Mouse (Mus musculus) CD4-positive, CD25-positive, alpha-beta regulatory T cell, adult 4 months (primary cell): Measurements from ENCODE around the gene Asb16. TPM values are rescaled to one million over a fixed set of nuclear protein-coding genes. Genes with fewer than 3 reads are reported as not detected.
A peak's percentile ranks its signal among the peaks of the same experiment; 100 is the strongest.

Source experiments
- ATAC-seq: one replicate; pipeline ENCODE4 v1.8.0; 2017
- polyA plus RNA-seq, 2 experiments: library from polyadenylated mRNA; unstranded; fragments of 100-300 nt; shearing (Covaris generic); gene quantifications; one replicate each; pipeline ENCODE4 v1.2.1; 2017

The Asb16 gene
- polyA plus RNA-seq, 2 experiments from 2014 or later, result not detected

DNA sequence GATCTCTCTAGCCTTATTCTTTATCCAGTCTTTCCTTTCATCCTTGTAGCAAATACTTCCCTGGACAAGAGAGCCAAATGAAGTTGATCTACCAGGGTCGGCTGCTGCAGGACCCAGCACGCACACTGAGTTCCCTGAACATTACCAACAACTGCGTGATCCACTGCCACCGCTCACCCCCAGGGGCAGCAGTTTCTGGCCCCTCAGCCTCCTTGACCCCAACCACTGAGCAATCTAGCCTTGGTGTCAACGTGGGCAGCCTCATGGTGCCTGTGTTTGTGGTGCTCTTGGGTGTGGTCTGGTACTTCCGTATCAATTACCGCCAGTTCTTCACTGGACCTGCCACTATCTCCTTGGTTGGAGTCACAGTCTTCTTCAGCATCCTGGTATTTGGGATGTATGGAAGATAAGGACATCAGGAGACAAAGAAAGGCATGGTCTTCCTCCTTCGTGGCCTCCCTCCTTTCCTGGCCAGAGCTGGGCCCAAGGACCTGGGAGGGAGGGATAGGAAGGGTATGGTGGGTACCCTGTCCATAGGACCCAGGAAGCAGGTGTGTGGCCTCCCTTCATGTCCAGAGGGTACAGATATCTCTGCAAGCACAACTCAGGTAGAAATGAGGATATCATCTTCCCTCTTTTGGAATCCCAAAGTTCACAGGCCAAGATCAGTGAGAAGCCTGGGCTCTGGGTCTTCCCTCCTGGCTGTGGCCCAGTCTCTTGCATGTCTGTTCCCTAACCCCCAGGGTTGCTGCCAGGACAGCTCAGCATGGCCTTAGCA lies 19.7 kb downstream of the Asb16 start:
- no peak for ATAC-seq

DNA sequence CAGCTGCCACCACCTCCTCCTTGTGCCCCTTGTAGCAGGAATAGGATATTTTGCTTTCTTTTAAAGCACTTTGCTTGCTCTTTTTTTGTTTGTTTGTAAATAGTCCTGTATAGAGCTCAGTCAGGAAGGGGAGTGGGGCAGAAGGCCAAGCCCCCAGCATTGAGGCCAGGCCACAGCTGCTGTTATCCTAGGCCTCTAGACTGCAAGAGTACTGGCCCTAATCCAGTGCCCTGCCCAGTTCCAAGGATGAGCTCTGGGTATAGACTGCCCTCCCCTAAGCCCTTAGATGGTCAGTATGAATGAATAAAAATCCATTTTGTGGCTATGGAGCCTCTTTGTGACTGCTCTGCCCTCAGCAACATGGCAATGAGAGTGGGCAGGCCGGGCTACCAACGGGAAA lies 20.4 kb downstream of the Asb16 start:
- no peak for ATAC-seq

DNA sequence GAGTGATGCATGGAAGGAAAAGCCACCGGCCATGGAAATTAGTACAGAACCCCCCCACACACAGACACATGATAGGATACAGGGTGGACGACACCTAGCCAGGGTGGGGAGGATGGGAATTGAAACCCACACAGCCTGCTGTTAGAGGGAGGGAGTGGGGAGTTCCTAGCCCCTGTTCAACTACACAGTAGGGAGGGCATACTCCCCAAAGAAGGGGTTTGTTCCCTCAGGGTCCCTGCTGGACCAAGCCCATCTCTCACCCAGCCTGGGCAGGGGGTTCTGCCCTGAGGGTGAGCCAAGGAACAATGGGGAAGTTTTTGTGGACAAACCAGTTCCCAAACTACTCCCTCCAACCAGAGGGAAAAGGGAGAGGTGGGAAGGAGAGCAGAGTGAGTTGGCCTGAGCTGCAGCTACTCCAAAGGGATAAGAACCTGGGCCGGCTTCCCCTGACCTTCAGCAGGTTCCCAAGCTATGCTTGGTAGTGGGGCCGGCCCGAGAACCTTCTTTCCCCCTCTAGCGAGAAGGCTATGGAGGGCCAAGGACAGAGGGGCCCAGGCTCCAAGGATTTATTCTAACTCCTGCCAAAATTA lies 21.1 kb downstream of the Asb16 start:
- ATAC-seq, result no peak

DNA sequence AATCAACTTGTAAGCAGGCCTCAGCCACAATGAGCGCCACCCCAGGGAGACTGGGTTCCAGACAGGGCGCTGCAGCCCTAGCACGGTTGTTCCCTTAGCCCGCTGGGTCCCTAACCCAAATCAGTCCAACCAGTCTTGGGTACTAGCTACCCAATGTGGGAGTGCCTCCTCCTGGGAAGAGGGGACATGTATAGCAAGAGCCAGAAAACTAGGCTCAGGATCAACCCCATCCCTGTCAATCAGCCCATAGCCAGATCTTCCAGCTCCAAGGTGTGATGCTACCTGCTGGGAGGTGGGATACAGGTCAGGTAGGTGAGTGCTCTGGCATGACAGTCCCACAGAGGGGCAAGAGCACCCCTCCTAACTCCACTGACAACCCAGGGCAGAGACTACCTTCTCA lies 21.6 kb downstream of the Asb16 start:
- ATAC-seq, result no peak

DNA sequence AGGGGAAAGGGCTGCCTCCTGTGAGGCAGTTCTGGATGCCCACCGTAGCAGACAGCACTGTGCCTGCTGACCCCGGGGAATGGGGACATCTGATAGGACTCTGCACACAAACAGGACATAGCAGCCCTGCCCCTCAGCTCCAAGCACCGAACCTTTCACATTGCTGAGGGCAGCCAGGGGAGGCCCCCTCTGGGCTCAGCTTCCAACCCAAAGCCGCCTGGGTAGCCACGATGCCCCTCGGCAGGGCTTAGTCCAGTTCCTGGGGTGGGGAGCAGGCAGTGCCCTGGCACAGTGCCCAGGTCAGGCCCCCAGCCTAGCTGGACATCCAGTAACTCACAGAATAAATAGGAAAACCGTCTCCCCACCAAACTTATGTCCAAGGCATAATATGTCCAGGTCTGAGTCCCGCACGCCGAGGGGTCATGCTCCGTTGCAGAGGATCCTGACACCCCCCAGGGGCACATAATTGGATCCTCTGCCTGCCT lies 22.6 kb downstream of the Asb16 start:
- no peak for ATAC-seq

DNA sequence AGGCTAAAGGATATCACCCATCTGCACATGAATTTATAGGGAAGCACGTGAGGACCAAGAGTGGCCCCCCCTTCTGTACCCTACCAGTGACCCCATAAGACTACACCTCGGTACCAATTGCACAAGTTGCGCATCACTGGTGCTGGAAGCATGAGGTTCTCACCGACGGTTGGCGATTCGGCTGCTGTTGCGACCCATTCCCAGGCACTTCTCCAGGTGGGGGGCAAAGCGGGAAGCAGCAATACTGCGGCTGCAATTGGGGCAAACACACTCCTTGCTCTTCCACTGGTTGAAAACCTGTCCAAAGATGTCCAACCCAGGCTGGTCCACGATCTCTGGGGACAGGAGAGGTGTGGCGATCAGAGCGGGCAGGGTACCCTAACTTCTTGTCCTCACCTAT lies 25.4 kb downstream of the Asb16 start:
- ATAC-seq, result no peak

DNA sequence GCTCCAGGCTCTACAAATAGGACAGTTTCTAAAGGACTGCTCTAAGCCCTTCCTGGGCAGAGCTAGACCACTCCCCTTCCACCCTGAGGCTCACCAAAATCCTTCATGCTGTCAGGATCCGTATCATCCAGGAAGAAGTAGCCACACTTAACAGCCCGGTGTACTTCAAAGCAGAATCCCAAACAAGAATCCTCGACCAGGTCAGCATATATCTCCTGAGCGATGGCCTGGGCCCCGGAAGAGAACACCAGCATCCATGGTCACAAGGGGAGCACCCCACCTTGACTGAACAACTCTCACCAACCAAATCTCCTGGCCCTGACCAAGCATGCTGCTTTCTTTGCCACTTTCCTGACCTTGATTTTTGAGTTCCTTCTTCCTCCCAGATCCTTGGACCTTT lies 25.9 kb downstream of the Asb16 start:
- ATAC-seq, result no peak

DNA sequence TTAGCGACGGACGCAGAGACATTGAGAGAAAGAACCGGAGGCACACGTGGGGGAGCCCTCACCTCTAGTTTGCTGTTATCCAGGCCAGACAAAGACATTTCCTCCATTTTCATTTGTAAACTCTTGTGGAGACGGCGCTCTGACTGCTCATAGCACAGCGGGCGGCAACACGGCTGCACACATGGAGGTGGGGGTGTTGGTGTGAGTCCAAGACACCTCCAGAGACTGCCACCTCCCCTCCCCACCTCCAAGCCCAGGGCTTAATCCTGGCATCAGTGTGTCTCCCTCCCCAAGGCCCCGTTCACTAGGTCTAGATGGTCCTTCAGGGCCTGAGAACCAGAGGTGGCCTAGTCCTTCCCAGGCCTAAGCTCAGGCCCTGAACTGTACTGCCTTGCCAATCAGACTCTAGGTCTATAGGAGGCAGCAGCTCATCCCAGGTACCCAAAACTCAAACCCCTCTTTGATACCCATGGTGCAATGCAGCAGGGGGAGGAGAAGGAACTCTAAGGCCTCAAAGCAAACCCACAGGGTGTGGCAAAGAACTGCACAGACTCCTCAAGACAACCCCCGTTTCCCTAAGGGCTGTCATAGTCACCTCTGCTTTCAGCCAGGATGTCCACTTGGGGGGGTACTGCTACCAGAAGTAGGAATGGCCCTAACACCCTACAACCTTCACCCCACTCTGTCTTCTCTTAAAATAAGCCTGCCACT lies 26.5 kb downstream of the Asb16 start:
- ATAC-seq, result peak; percentile 50

DNA sequence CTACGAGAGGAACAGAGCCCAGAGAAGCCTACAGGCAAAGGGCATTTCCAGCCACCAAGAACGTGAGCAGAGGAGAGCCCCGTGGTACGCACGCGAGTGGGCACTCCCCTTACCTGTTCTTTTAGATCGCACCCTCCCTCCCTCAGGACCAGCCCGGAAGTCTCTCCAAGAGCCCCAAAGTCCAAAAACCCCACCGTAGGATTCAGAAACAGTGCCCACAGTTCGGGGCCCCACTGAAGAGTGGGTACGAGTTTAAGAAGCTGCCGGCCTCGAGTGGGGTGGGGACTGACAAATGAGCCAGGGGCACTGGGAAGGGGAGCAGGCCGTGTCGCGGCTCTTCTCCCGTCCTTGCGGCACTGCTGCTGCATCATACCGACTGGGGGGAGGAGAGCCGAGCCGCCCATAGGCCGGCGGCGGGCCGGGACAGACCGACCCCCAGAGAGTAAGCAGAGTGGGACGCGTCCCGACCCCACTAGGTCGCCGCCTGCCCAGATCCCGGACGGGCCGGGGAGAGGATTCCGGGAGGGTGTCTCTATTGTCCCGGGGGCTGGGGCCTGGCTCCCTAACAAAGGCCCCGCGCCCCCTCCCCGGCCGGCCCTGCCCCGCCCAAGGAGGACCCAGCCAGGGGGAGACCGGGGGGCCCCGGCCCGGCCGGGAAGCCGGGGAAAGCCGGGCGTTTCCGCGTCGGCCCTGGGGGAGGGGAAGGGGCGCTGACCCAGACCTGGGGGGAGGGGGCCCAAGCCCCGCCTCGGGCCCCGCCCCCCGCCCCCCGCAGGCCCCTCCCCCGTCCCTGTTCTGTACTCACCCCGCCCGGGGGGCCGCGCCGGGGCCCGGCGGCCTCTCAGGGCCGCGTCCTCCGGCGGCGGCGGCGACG lies 27.3 kb downstream of the Asb16 start:
- ATAC-seq, result peak; percentile 18

DNA sequence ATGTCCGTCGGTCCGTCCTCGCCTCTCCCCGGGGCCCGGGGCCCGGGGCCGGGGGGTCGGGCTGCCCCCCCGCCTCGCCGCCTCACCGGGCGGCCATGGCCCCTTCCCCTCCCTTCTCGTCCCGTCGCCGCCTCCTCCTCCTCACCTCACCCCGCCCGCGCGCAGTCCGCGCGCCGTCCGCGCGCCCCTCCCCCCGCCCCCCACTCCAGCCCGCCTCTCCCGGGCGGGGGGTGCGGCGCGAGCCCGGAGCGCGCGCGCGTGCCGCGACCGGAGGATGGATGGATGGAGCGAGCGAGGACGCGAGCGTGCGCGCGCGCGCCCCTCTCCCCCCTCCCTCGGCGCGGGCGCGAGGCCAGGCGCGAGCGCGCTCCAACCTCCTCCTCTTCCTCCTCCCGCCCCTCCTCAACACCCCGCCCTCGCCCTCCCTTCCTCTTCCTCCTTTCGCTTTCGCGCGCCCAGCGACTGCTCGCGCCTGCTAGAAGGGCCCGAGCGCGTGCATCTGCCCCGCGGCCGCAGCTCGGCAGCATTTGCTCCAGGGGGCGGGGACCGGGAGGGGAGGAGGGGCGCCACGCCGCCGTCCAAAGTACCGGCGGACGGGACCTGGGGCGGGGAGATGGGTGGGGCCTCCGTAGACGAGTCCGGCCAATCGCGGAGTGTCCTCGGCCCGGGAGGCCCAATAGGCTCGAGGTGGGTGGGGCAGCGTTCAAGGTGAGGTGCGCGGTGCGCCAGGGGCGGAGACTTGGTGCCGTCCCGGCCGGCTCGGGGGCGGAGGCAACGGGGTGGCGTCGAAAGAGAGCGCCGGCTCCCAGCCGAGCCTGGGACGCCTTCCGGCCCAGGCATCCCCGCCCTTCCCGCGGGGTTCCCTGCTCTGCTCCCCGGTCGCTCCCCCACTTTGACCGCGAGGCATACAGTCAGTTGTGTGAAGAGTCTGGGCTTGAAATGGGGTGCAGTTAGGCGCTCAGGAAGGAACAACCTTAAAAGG lies 28.2 kb downstream of the Asb16 start, which contains the start of gene Atxn7l3:
Atxn7l3 (minus strand) TSS at position 141 of the 982 bp plus-strand sequence.
- peak; percentile 79 for ATAC-seq

DNA sequence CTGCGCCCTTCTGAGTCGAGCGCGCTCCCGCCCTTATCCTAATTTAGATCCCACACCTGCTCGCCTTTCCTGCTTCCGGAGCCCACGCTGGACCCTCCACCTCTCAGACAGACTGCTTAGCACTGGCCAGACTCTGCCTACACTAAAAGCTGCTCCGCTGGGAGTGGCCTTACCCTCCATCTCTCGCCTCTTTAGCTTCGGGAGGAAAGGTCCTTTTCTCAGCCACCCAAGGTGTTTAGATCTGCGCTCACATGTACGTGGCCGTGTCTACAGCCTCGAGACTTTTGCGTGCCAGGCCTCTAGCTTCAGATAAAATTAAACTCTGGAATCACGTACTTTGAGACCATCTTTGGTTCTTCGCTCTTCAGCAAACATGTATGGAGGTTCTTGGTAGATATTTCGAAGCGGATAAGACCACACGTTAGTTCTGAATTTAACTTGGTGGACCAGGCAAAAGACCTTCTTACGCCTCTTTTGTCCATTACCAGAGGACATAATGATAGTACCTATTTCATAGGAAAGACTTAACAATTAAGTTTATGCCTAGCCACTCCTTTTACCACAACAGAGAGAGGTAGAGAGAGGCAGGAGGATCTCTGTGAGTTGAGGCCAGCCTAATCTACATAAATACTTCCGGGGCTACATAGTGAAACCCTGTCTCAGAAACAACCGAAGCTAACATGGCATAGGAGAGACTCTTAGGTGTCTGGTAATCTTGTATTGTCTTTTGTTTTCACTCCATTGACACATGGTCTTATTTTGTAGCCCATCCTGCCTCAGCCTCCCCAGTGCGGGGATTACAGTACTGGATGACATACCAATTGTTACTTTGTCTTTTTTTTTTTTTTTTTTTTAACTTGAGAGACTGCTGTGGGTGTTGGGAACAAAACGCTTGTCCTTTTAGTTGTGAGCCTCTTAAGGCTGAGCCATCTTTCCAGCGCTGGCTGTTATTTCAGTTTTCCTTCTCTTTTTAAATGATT lies 29.3 kb downstream of the Asb16 start:
- ATAC-seq, result peak; percentile 42

DNA sequence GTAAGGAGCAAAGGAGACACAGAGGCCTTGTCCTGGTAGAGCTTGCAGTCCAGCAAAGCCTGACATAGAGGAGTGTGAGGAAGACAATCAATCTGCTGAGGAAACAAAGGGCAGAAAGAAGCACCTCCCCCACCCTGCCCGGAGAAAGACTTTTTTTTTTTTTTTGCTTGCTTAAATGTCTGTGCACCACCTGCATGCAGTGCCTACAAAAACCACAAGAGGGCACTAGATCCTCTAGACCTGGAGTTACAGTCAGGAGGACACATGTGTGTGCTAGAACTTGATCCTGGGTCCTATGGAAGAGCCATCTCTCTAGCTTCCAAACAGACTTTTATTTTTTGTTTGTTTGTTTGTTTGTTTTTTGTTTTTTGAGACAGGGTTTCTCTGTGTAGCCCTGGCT lies 31.3 kb downstream of the Asb16 start:
- ATAC-seq, result no peak

DNA sequence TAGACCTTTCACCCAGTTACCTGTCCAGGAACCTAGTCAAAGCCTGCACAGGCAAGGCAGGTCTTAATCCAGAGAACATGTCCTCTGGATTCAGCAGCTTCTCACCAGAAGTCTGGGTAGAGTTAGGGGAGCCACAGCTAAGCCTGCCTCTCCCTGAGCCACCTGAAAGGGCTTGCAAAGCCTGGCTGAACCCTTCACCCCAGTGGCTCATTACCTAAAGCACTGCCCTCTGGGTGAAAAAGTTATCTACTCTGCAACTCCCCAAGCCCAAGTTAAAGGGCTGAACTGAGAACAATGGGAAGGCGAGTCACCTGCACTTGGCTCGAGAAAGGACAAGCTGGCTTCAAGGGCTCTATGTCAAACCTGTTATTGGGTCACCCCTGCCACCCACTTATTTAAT lies 35.6 kb downstream of the Asb16 start:
- ATAC-seq, result no peak

DNA sequence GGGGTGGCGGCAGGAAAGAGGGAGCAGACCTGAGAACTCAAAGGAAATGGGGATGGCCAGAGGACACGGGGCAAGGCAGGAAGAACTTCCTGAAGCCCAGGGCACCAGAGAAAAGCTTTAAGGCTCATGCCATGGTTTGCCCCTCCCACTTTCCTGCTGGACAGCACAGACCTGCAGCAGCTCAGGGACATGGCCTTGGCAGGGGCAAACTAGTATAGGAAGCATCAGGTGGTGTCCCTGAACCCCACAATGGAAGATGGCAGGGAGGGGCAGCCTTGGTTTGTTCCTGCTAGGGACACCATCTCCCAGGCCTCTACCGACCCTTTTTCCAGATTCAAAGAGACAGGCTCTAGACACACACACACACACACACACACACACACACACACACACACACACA lies 36.8 kb downstream of the Asb16 start:
- ATAC-seq, result no peak

DNA sequence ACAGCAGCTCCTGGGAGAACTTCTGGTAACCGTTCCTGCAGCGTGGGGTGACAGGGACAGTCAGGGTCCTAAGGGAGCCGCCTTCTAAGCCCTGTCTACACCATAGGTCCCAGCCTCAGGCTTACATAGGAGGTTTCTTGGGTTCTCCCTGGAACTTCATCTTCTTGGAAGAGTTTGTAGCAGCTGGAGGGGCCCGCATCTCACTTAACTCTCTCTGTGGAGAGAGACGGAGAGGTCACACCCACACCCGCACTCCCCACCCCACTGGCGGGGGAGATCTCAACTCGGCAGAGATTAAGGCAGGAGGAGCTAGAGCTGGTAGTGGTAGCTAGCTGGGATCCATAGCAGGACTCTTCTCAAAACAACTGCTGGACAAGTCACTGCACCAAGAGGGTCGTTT lies 39.6 kb downstream of the Asb16 start:
- ATAC-seq, result no peak

DNA sequence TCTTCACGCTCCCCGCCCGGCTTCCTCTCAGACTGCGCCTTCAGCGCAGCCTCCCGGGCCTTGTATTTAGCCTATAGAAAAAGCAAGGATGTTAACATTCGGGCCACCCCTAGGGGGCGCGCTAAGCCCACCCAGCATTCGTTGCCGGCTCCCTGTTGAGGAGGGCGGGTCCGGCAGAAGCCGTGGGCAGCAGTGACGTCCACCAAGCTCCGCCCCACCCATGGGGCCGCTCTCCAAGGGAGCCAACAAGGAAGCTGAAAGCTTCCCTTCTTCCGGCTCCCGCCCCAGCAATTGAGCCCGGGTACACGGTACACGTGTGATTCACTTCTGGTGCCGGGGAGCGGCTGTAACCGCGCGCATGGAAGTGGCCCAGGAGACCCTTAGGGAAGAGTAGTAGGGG lies 40.4 kb downstream of the Asb16 start:
- ATAC-seq, result peak; percentile 98

DNA sequence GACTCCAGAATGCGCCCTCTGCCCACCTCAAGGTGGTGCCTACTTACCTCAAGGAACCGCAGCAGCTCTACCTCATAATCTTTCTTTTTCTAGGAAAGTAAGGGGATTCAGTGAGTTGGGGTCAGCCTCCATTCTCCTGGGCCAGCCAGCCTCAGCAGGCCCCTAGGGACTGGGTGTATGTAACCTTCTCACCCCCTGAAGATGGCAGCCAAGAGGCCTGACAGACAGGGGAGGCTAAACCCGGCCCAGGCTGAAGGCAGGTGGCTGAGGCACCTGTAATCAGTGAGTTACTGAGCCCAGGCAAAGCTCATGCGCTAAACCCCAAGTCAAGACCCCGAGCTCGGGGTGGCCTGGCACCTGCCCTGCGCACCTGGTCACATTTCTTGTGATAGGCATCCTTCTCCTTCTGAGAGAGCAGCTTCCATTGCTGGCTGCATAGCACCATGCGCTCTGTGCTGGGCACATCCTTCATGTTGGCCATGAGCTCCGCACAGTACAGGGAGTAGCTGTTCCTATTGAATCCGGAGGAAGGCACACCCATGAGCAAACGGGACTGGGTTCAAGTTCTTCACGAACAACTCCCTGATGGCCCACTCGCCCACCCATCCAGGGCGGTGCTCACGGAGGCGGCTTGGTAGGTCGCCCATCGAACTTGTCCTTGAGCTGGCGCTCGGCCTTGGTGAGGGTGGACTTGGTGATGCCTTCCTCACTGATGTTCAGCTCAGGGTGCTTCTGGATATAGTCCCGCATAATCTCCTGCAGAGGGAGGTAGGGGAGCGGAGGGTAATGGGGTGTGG lies 41.5 kb downstream of the Asb16 start:
- ATAC-seq, result no peak

DNA sequence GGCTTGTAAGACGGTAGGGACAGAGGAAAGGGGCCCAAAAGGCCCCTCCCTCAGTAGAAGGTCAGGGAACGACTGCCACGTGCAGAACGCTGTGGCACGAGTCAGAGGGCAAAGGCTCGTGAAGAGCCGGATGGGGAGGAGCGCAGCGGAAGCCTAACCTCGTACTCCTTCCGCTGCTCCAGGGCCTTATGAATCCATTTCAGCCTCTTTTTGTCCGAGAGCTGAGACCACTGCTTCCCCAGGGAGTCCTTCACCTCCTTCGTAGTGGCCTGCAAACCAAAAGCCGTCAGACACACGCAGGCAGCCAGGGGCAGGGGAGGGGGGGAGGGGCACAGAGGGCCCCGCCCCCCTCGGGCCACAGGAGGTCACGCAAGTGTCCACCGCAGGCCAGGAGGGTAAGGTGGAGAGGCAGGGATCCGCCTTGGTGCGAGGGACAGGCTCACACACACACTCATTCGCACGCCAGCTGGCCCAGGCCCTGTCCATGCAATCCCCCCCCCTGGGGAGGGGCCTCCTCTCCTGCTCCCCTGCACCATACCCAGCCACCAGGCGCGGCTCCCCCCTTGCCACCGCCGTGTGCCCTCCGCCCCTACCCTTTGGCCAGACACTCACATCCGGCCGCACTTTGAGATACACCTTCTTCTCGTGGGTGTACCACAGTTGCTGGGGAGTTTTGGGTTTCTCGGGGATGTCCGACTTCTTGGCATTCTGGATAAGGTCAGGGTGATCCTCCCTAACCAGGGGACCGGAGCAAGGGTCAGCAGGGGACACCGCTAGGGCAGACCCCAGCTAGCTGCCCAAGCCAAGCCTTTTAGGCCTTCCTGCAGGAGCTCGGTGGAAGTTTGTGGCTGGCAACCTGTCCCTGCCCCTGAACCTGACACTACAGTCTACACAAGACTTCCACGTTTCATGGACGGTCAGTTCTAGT lies 42.5 kb downstream of the Asb16 start:
- ATAC-seq, result no peak
